Mouse (Mus musculus): ENCODE results near the gene Tshz2.
"Not testable (repeated sequence)": the region's sequence is repeated elsewhere in the genome, so short reads cannot be mapped to it uniquely, and the experiment has no call there.

Tshz2 gene

DNA sequence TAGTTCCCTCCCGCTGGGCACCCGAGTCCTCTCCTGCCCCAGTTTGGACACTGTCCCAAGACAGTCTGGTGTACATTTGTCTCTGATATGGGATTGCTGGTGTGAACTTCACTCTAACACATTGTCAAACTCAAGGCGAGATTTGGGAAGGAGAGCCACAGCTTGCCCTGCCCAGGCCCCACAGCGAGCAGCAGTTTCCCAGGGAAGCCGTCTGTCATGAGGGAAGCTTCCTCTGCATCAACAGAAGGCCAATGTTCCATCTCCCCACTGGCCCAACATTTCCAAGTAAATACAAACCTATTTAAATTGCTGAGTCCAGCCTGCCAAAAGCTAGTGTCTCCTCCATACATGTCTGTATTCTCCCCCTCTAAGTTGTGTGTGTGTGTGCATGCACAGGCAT is 218.8 kb downstream of the Tshz2 start:
- Histone ChIP-seq H3K27me3 (ENCODE audit: control insufficient read depth, insufficient read depth, low read length, poor library complexity, severe bottlenecking) (no peaks in the 10 kb centered on the region), H3K36me3 (ENCODE audit: control insufficient read depth, insufficient read depth, low read length, poor library complexity, severe bottlenecking) (no peaks in the 10 kb centered on the region)
- no peak for DNase-seq (ENCODE audit: low read depth, low spot score)

DNA sequence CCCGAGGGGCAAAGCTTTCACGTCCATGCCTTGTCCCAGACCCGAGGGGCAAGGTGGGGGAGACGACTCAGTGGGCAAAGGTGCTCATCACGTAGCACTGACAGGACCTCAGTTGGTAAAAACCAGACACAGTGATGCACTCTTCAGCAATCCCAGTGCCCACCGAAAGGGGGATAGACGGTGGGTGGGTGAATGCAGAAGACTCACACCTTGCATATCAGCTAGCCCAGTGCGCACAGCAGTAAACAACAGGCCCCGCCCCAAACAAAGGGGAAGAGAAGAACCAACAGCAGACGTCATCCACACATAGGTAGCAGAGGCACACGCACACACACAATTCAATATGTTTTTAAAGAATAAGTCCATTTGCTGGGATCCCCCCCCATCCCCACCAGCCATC is 221.7 kb downstream of the Tshz2 start:
- Histone ChIP-seq H3K27me3 (ENCODE audit: control insufficient read depth, insufficient read depth, low read length, poor library complexity, severe bottlenecking) (no peaks in the 10 kb centered on the region), H3K36me3 (ENCODE audit: control insufficient read depth, insufficient read depth, low read length, poor library complexity, severe bottlenecking) (no peaks in the 10 kb centered on the region)
- DNase-seq (ENCODE audit: low read depth, low spot score) = no peak

DNA sequence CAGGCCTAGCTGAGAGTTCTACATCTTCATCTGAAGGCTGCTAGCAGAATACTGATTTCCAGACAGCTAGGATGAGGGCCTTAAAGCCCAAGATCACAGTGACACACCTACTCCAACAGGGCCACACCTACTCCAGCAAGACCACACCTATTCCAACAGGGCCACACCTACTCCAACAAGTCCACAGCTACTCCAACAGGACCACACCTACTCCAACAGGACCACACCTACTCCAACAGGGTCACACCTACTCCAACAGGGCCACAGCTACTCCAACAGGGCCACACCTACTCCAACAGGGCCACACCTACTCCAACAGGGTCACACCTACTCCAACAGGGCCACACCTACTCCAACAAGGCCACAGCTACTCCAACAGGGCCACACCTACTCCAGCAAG is 224.2 kb downstream of the Tshz2 start:
- DNase-seq (ENCODE audit: low read depth, low spot score); H3K27me3 ChIP-seq (ENCODE audit: control insufficient read depth, insufficient read depth, low read length, poor library complexity, severe bottlenecking); H3K36me3 ChIP-seq (ENCODE audit: control insufficient read depth, insufficient read depth, low read length, poor library complexity, severe bottlenecking): not testable (repeated sequence)

DNA sequence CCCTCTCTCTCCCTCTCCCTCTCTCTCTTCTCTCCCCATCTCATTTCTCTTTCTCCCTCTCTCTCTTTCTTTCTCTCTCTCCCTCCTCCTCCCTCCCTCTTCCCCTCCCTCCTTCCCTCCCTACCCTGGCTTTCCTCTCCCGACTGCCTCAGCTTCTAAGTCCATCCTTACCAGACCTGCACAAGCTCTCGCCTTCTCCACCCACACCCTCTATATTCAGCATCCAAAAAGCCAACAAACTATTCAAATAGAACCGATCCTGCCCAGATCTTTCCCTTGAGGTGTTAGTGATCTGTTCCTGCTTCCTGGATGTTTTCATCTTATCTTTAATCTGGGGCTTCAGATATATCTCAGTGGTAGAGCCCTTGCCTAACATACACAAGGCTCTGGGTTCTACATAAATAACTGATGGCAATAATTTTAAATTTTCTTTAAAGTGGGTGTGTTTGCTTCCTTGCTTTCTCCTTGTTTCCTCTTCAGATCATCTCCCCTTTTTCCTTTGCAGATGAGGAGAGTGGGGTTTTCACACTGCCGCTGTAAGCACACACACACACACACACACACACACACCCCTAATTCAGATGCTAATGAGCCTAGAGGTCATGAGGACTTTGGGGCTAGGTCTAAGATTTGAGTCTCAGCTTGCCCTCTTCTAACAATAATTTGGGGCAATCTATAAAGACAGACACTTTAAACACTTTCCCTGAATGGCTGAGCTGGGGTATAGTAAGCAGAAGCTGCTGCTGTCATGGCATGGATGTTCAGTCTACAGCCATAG is 226.5 kb downstream of the Tshz2 start:
- no peaks in the 10 kb centered on the region for H3K27me3 ChIP-seq (ENCODE audit: control insufficient read depth, insufficient read depth, low read length, poor library complexity, severe bottlenecking)
- DNase-seq (ENCODE audit: low read depth, low spot score) = no peak
- no peaks in the 10 kb centered on the region for H3K36me3 ChIP-seq (ENCODE audit: control insufficient read depth, insufficient read depth, low read length, poor library complexity, severe bottlenecking)

DNA sequence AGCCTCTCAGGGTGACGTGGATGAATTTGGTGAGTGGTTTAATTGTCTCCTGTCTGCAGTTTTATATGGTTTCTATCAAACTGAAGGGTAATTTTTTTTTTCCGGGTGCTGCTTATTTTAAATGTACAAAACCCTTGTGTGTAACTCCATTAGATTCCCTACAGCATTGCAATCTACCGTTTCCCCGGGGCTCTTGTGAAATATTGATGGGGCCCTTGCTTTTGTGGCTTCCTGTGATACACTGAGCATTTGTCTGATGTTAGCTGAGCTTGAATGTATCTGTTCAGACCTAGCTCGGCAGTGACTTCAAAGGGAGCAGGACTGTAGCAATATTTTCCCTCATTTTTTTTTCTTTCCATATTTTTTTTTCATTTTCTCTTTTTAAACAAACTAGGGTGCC is 228.1 kb downstream of the Tshz2 start:
- Histone ChIP-seq H3K27me3 (ENCODE audit: control insufficient read depth, insufficient read depth, low read length, poor library complexity, severe bottlenecking) (no peaks in the 10 kb centered on the region), H3K36me3 (ENCODE audit: control insufficient read depth, insufficient read depth, low read length, poor library complexity, severe bottlenecking) (no peaks in the 10 kb centered on the region)
- no peak for DNase-seq (ENCODE audit: low read depth, low spot score)

DNA sequence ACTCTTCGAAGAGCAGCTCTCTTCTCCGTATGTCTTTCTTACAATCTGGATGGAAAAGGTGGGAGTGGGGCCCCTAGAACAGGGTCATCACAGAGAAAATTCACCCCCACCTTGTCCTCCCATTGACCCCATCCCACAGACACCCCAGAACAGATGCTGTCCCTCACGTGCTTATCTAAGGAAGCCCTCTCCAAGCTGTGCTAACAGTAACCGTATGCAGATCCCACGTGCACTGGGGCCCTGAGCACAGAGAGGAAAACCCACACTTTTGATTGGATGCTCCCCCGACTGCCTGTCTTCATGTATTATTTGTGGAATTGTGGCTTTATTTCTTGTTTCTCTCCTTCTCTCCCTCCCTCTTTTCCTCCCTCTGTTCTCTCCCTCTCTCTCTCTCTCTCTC is 229.9 kb downstream of the Tshz2 start:
- H3K27me3 ChIP-seq (ENCODE audit: control insufficient read depth, insufficient read depth, low read length, poor library complexity, severe bottlenecking) = no peaks in the 10 kb centered on the region
- DNase-seq (ENCODE audit: low read depth, low spot score) = no peak

DNA sequence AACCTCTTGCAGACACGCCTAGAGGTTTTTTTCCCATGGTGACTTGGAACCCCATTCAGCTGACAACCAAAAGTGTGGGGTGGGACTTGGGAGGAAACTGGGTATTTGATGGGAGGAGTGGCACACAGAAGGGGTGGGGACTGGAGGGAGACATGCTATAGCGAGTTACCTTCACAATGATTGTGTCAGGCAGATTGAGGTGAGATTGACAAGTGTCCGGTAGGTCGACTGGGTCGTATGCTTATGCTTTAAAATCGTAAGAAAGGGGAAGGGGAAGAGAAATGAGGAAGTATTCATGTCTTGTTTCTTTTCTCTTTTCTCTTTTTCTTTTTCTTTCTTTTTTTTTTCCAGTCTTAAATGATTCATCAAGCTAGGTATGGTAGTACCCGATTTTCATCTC is 236.7 kb downstream of the Tshz2 start:
- DNase-seq (ENCODE audit: low read depth, low spot score) = no peak
- H3K36me3 ChIP-seq (ENCODE audit: control insufficient read depth, insufficient read depth, low read length, poor library complexity, severe bottlenecking) = no peaks in the 10 kb centered on the region
- no peaks in the 10 kb centered on the region for H3K27me3 ChIP-seq (ENCODE audit: control insufficient read depth, insufficient read depth, low read length, poor library complexity, severe bottlenecking)

More for the DNA sequence above, 229.9 kb downstream of the Tshz2 start:
- no peaks in the 10 kb centered on the region for H3K36me3 ChIP-seq (ENCODE audit: control insufficient read depth, insufficient read depth, low read length, poor library complexity, severe bottlenecking)

DNA sequence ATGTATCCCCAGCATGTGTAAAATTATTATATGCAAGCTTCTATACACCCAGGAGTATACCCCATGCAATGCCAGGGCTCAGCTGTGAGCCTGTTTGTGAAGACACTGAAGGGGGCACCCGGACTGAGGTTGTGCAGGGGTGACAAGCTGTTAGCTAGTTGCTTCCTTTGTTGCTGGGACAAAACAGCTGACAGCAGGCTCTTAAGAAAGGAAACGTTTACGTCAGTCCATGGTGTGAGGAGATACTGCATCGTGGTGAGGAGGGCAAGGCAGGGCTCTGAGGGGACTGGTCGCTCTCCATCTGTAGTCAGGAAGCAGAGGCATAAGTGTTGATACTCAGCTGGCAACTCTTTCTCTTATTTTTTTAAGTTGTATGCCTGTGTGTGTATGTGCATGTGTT is 237.7 kb downstream of the Tshz2 start:
- H3K36me3 ChIP-seq (ENCODE audit: control insufficient read depth, insufficient read depth, low read length, poor library complexity, severe bottlenecking) = no peaks in the 10 kb centered on the region
- no peak for DNase-seq (ENCODE audit: low read depth, low spot score)
- H3K27me3 ChIP-seq (ENCODE audit: control insufficient read depth, insufficient read depth, low read length, poor library complexity, severe bottlenecking) = no peaks in the 10 kb centered on the region

DNA sequence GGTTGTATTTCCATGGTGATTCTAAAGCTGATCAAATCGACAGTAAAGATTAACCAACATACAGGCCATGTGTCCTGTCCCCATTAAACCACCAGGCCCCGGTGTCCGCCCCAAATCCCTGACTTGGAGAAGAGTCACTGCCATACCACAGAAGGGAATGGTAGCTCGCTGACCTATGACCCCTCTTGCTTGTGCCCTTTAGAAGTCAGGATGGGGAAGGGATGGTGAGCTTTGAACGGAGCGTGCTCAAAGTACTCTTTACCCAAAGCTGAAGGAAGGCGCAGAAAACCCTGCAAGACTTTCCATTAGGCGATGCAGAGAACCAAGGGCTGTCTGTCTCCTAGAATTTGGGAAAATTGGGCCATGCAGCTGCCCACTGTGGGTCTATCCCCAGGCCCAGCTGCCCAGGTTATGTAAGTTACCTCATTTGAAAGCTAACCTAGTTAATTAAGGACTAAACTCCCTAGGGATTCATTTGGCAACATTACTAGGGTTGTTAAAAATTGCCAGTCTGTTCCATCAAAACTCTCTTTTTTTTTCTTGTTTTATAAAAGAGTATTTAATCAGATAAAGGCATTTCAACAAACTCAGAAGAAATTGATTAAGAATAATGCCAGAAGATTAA is 238.7 kb downstream of the Tshz2 start:
- H3K36me3 ChIP-seq (ENCODE audit: control insufficient read depth, insufficient read depth, low read length, poor library complexity, severe bottlenecking) = no peaks in the 10 kb centered on the region
- no peak for DNase-seq (ENCODE audit: low read depth, low spot score)
- no peaks in the 10 kb centered on the region for H3K27me3 ChIP-seq (ENCODE audit: control insufficient read depth, insufficient read depth, low read length, poor library complexity, severe bottlenecking)

DNA sequence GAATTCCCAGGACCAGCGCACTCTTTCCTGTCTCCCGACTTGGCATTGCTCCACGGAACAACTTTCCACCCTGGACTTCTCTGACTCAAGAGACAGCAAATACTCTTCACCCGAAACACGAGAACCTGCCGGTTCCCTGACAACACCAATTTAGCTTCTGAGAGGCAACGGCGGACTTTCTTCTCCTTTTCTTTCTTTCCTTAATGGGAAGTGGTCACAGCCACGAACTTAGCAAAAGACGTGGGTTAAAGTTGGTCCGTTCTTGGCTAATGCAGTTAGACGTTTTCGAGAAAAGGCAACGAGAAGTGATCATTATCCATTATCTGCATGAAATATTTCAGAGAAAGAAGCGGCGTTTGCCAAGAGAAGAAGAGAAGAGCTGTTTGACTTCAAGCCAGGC is 240.6 kb downstream of the Tshz2 start:
- H3K27me3 ChIP-seq (ENCODE audit: control insufficient read depth, insufficient read depth, low read length, poor library complexity, severe bottlenecking) = no peaks in the 10 kb centered on the region
- H3K36me3 ChIP-seq (ENCODE audit: control insufficient read depth, insufficient read depth, low read length, poor library complexity, severe bottlenecking) = no peaks in the 10 kb centered on the region
- DNase-seq (ENCODE audit: low read depth, low spot score) = no peak

DNA sequence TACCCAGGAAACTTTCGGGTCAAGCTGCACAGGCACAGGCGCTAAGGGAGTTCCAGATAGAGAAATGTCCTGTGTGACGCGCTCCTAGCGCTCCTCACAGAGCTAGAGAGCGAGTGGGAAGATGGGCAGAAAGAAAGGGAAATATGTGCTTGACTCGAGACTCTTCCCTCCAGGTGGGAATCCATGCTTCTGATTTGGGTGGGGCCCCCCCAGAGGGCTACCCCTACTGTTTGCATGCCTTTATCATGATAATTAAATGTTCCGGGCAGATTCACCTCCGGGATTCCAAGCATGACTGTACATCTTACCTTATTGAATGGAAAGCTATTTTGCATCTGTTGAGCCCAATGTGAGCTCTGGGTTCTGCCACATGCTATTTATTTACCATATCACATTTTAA is 255.1 kb downstream of the Tshz2 start:
- no peaks in the 10 kb centered on the region for H3K27me3 ChIP-seq (ENCODE audit: control insufficient read depth, insufficient read depth, low read length, poor library complexity, severe bottlenecking)
- no peaks in the 10 kb centered on the region for H3K36me3 ChIP-seq (ENCODE audit: control insufficient read depth, insufficient read depth, low read length, poor library complexity, severe bottlenecking)
- no peak for DNase-seq (ENCODE audit: low read depth, low spot score)

DNA sequence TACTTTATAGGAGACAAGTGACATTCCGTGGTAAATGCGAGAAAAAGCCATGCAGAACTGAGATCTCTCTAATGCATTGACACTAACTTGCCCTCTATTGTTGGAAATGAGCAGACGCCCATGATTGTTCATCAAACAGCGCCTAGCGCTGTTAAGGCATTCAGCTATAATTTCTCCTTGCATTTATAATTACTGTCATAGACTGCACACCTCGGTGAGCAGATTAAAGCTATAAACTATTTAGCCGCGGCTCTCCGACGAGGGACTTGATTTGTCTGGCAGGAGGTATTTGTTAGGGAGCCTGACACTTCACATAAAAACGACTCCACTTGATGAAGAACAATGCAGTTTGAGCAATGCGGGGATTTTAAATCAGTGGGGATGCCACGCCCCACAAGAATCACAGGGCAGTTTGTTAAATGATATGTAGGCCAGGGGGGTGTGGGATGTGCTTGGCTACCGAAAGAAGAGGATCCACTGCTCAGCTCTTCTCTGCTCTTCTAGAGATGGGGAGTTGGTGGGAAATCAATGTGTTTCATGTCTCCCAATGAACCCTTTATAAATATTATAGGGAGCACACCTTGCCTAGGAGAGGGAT is 259.7 kb downstream of the Tshz2 start:
- no peak for DNase-seq (ENCODE audit: low read depth, low spot score)
- Histone ChIP-seq H3K27me3 (ENCODE audit: control insufficient read depth, insufficient read depth, low read length, poor library complexity, severe bottlenecking) (no peaks in the 10 kb centered on the region), H3K36me3 (ENCODE audit: control insufficient read depth, insufficient read depth, low read length, poor library complexity, severe bottlenecking) (no peaks in the 10 kb centered on the region)

DNA sequence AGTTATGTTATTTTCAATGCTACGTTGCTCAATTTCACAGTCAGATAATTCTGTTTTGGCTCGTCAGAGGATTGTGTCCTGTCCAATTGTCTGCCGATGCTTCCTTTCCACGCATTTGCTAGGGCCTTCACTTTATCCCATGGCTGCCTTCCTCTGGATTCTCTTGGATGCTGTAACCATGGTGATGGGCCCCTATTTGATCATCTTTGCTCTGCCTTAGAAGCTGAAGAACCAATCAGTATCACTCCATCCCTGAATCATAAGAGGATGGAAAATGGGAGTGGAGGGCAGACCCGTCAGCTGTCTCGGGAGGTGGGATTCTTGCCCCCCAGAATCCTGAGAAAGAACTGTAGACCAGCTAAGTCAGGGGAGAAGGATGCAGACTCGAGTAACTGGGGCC is 270.1 kb downstream of the Tshz2 start:
- no peak for DNase-seq (ENCODE audit: low read depth, low spot score)
- no peaks in the 10 kb centered on the region for H3K27me3 ChIP-seq (ENCODE audit: control insufficient read depth, insufficient read depth, low read length, poor library complexity, severe bottlenecking)
- H3K36me3 ChIP-seq (ENCODE audit: control insufficient read depth, insufficient read depth, low read length, poor library complexity, severe bottlenecking) = no peaks in the 10 kb centered on the region

DNA sequence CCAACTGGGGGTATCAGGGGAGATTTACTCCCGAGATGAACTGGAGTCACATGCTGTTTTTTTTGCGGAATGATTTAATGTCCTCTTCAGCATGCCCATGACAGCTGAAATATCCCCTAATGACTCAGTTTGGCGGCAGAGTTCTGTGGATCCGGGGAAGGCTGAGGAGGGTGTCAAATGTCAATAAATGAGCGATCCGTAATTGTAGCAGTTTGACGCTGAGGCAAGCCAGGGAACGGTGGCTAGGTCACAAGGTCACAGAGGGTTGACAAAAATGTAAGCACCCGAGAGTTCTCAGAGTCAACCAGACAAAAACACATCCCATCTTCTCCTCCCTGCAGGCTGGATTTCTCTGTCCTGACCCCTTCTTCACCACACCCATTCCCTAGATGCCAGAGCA is 273.6 kb downstream of the Tshz2 start:
- Histone ChIP-seq H3K27me3 (ENCODE audit: control insufficient read depth, insufficient read depth, low read length, poor library complexity, severe bottlenecking) (no peaks in the 10 kb centered on the region), H3K36me3 (ENCODE audit: control insufficient read depth, insufficient read depth, low read length, poor library complexity, severe bottlenecking) (no peaks in the 10 kb centered on the region)
- no peak for DNase-seq (ENCODE audit: low read depth, low spot score)

DNA sequence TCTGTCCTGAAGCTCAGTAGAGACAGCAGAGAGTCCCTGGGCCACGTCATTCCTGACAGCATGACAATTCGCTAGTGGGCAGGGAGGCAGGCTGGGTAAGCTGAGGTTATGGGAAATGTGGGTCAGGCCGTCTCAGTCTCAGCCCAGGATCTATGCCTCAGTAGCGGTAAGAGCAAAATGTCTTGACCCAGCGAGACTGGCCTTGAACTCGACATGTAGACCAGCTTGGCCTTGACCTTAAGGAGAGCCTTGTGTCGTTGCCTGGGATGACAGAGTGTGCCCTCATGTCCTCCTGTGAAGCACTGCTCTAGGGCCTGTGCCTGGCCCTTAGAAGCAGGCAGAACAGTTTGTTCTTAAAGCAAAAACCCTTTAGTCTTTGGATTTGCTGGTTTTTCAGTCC is 275.2 kb downstream of the Tshz2 start:
- DNase-seq (ENCODE audit: low read depth, low spot score) = no peak
- H3K36me3 ChIP-seq (ENCODE audit: control insufficient read depth, insufficient read depth, low read length, poor library complexity, severe bottlenecking) = no peaks in the 10 kb centered on the region
- no peaks in the 10 kb centered on the region for H3K27me3 ChIP-seq (ENCODE audit: control insufficient read depth, insufficient read depth, low read length, poor library complexity, severe bottlenecking)
